Mouse (Mus musculus) stomach, postnatal 0 days (tissue): ENCODE results near the gene Gstp2. TPM values are rescaled to one million over a fixed set of nuclear protein-coding genes. Genes with fewer than 3 reads are reported as not detected.
A peak's percentile ranks its signal among the peaks of the same experiment; 100 is the strongest.

Experiments used
- ATAC-seq: fragments of 200-750 bp; cut with Nextera tagmentation; 2 replicates; pipeline ENCODE4 v1.8.0; 2017; ENCODE audit not compliant: low FRiP score, low TSS enrichment
- DNase-seq: peaks from one replicate; pipeline ENCODE4 v3.0.0-alpha.2; 2016; ENCODE audit warnings: low spot score
- H3K27ac ChIP-seq: fragments of 300-500 bp; sonication (generic); replicated peaks from 2 replicates; pipeline ENCODE4 v1.5.1; 2014; ENCODE audit warnings: mild to moderate bottlenecking, control low read depth
- H3K27me3 ChIP-seq: fragments of 300-500 bp; sonication (generic); 2 replicates; pipeline ENCODE4 v1.6.1; 2014; ENCODE audit warnings: low read length; ENCODE audit not compliant: control insufficient read depth, insufficient read depth
- H3K36me3 ChIP-seq: fragments of 300-500 bp; sonication (generic); 2 replicates; pipeline ENCODE4 v1.6.1; 2014; ENCODE audit warnings: low read length, mixed read lengths; ENCODE audit not compliant: control insufficient read depth, insufficient read depth
- H3K4me1 ChIP-seq: fragments of 300-500 bp; sonication (generic); replicated peaks from 2 replicates; pipeline ENCODE4 v1.6.1; 2014; ENCODE audit warnings: antibody characterized with exemption; ENCODE audit not compliant: control insufficient read depth, insufficient read depth
- H3K4me2 ChIP-seq: fragments of 300-500 bp; sonication (generic); replicated peaks from 2 replicates; pipeline ENCODE4 v1.6.1; 2014; ENCODE audit warnings: low read depth, mild to moderate bottlenecking, control low read depth, moderate library complexity
- H3K4me3 ChIP-seq: fragments of 300-500 bp; sonication (generic); 2 replicates; pipeline ENCODE4 v1.5.1; 2014; ENCODE audit warnings: low read depth, low read length, control low read depth
- H3K9ac ChIP-seq: fragments of 300-500 bp; sonication (generic); 2 replicates; pipeline ENCODE4 v1.6.1; 2014; ENCODE audit warnings: mild to moderate bottlenecking, low read length, control low read depth, mixed read lengths
- H3K9me3 ChIP-seq: fragments of 300-500 bp; sonication (generic); 2 replicates; pipeline ENCODE4 v1.6.1; 2016; ENCODE audit warnings: low read length; ENCODE audit not compliant: control insufficient read depth
- CTCF ChIP-seq: IDR thresholded peaks from 2 replicates; pipeline ENCODE4 v1.5.1; 2016; ENCODE audit warnings: antibody characterized with exemption, low read depth, mild to moderate bottlenecking, moderate library complexity
- EP300 ChIP-seq: optimal IDR thresholded peaks from 2 replicates; pipeline ENCODE3; 2016; ENCODE audit warnings: antibody characterized with exemption
- WGBS: fragments of 180-500 bp; shearing (Covaris S2); extraction: QIAGEN DNeasy Blood & Tissue Kit; methylation state at CpG from one replicate; pipeline ENCODE4 v1.1.7; 2014; 5-methylcytosine and 5-hydroxymethylcytosine counted together
- polyA plus RNA-seq: library from polyadenylated mRNA; unstranded; fragments of >200 nt; fragmentation: Nextera tagmentation; extraction: Ambion mirVana; gene quantifications from 2 replicates; pipeline ENCODE4 v1.2.1, GENCODE M21; 2015

Gene Gstp2
- polyA plus RNA-seq, 1 experiment from 2014 or later, result 93.1 TPM

DNA sequence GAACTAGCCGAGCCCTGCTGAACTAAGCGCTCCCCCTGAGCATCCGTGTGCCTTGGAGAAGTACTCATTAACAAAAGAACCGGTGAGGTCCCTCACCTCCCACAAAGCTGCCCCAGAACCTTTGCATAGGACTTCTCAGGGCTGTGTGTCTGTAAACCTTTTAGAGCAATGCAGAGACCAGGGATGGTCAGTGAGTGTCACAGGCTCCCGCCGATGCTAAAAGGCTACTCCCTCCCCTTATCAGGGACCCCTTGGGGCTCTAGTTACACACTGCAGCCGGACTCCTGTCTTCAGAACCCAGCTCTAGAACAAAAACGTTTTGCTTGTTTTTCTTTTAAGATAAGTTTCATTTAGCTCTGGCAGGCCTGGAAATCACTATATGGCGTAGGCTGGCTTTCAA is 32.8 kb downstream of the Gstp2 start:
- no peak for TF ChIP-seq EP300
- H3K4me3 ChIP-seq, result peak overlapping the region; percentile 81
- no peaks in the 10 kb centered on the region; the same call in 1 of the 2 replicates for H3K4me1 ChIP-seq
- 11% methylated on average over 9 of the region's 9 CpGs for WGBS
- H3K27ac ChIP-seq, result 0 out of 2 replicates have a peak overlapping the region, but pooled peaks have one; percentile 35
- no peaks in the 10 kb centered on the region for H3K9me3 ChIP-seq
- peak overlapping the region; percentile 55; the same call in 1 of the 2 replicates for H3K9ac ChIP-seq
- no peak for ATAC-seq
- no peak for DNase-seq
- no peaks in the 10 kb centered on the region for H3K36me3 ChIP-seq
- peak overlapping the region; percentile 50 for H3K4me2 ChIP-seq
- H3K27me3 ChIP-seq, result no peaks in the 10 kb centered on the region

DNA sequence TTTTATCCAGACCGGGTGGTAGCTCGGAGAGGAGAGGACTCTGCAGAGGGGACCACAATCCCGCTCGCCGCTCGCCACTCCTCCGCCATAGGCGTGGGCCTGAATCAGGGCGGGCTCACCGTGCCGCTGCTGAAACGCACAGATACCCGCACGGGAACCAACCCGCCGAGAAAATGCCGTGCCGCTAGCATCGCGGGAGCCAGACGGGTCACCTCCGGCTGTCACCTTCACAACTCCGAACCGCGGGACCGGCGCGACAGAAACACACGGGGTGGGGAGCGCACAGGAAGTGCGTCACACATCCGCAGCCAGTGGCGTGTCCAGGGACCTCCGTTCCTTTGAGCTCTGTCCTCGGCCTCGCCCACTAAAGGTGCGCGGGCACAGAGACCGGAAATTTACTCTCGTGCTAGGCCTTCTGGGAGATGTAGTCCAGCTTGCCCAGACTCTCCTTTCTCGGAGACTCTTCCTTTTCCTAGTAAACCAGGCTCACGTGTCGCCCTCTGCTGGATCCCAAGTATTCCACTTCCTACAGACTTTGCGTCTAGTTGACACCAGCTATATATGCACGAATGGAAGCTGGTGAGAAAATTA is 33.3 kb downstream of the Gstp2 start, which contains the start of gene Ndufv1:
Gene Ndufv1 (minus strand): TSS at position 375 of the 591 bp plus-strand sequence.
- H3K9ac ChIP-seq, result peak within 1 kb of the TSS; percentile 80
- ATAC-seq (peak; percentile 99), DNase-seq (peak; percentile 98)
- no peaks in the 10 kb centered on the region; the same call in 1 of the 2 replicates for H3K4me1 ChIP-seq
- H3K4me2 ChIP-seq, result peak within 1 kb of the TSS; percentile 68
- TF ChIP-seq EP300 (no peak), CTCF (peak; percentile 96)
- peak within 1 kb of the TSS; percentile 65 for H3K27ac ChIP-seq
- H3K4me3 ChIP-seq, result peak within 1 kb of the TSS; percentile 81
- no peaks in the 10 kb centered on the region for H3K27me3 ChIP-seq
- no peaks in the 10 kb centered on the region for H3K9me3 ChIP-seq
- no peaks in the 10 kb centered on the region for H3K36me3 ChIP-seq
- WGBS, result 0% methylated on average over 45 of the region's 45 CpGs

DNA sequence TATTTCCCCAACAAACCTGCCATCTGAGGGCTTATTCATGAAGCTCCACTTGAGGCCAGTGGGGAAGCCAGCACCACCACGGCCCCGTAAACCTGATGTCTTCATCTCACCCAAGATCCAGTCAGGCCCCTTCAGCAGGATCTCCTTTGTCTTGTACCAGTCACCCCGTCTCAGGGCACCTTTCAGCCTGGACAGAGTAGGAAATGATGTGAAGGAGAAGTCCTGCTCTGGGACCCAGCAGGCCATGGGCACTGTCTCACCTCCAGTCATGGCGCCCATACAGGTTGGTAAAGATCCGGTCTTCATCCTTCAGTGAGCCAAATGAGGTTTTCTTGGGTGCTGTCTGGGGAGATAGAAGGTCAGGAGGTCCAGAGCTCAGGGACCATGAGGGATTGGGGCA is 34.7 kb downstream of the Gstp2 start:
- Histone ChIP-seq H3K9ac (no peak overlapping the region), H3K4me1 (no peaks in the 10 kb centered on the region; the same call in 1 of the 2 replicates), H3K4me3 (no peak overlapping the region), H3K9me3 (no peaks in the 10 kb centered on the region), H3K27me3 (no peaks in the 10 kb centered on the region), H3K4me2 (no peak overlapping the region), H3K36me3 (peaks cover 6% of the 10 kb centered on the region; the same call in 1 of the 2 replicates), H3K27ac (no peak overlapping the region)
- ATAC-seq, result no peak
- TF ChIP-seq EP300, result no peak
- TF ChIP-seq CTCF, result no peak
- no peak for DNase-seq
- 94% methylated on average over 5 of the region's 5 CpGs for WGBS

DNA sequence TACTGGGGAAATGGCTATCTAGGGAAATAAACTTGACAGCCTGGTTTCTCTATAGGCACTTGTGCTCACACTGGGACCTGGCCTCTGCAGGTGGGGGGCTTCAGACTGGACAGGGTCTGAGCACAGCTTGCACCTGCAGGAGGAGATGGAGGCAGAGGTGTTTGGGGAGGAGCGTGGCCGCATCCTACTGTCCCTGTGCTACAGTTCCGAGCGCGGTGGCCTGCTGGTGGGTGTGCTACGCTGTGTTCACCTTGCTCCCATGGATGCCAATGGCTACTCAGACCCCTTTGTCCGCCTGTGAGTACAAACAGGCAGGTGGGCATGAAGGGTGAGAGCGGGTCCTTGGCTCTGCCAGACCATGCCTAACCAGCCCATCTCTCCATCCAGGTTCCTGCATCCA is 39.9 kb downstream of the Gstp2 start:
- TF ChIP-seq CTCF (no peak), EP300 (no peak)
- no peak overlapping the region for H3K4me2 ChIP-seq
- DNase-seq (no peak), ATAC-seq (no peak)
- H3K4me1 ChIP-seq, result peaks cover 3% of the 10 kb centered on the region; the same call in 1 of the 2 replicates
- H3K27ac ChIP-seq, result no peak overlapping the region
- H3K27me3 ChIP-seq, result no peaks in the 10 kb centered on the region
- H3K4me3 ChIP-seq, result no peak overlapping the region
- no peaks in the 10 kb centered on the region for H3K9me3 ChIP-seq
- peaks cover 9% of the 10 kb centered on the region; the same call in 1 of the 2 replicates for H3K36me3 ChIP-seq
- 94% methylated on average over 8 of the region's 8 CpGs for WGBS
- no peak overlapping the region for H3K9ac ChIP-seq

DNA sequence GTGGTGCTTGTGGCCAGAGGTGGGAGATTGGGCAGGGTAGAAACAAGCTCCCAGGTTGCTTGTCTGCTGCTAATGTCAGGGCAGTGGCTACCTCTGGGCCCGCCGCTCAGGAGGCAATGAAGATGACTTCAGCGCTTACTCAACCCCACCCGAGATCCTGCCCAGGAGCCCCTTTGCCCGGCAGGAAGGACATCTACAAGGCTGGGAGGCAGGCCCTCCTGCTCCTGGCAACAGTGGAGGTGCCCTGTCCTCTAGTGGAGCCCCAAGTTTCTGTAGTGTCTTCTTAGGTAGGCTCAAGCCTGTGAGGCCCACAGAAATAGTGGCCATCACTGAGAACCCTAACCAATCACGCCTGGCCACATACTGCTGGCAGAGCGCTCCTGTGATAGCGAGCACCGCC is 40.7 kb downstream of the Gstp2 start:
- DNase-seq, result no peak
- no peak overlapping the region for H3K27ac ChIP-seq
- no peak overlapping the region for H3K4me3 ChIP-seq
- H3K4me1 ChIP-seq, result peaks cover 3% of the 10 kb centered on the region; the same call in 1 of the 2 replicates
- 80% methylated on average over 9 of the region's 9 CpGs for WGBS
- H3K9ac ChIP-seq, result no peak overlapping the region
- peaks cover 9% of the 10 kb centered on the region; the same call in 1 of the 2 replicates for H3K36me3 ChIP-seq
- no peak for ATAC-seq
- TF ChIP-seq EP300, result no peak
- TF ChIP-seq CTCF, result no peak
- H3K27me3 ChIP-seq, result no peaks in the 10 kb centered on the region
- no peaks in the 10 kb centered on the region for H3K9me3 ChIP-seq
- no peak overlapping the region for H3K4me2 ChIP-seq

DNA sequence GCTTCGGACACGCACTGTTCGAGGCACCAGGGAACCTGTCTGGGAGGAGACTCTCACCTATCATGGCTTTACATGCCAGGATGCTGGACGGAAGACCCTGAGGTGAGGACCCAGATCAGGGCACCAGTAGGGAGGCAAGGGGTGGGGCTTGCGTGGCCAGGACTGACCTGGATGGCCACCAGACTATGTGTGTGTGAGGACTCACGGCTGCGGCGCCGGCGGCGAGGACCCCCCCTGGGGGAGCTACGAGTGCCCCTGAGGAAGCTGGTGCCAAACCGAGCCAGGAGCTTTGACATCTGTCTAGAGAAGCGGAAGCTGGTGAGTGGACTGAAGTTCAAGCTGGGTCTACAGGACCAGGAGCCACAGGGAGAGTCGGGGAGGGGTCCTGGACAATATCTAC is 41.5 kb downstream of the Gstp2 start:
- TF ChIP-seq EP300 (no peak), CTCF (no peak)

More for the DNA sequence above, 41.5 kb downstream of the Gstp2 start:
- Histone ChIP-seq H3K36me3 (peaks cover 9% of the 10 kb centered on the region; the same call in 1 of the 2 replicates), H3K27ac (no peak overlapping the region), H3K27me3 (no peaks in the 10 kb centered on the region), H3K9ac (no peak overlapping the region), H3K4me1 (peaks cover 3% of the 10 kb centered on the region; the same call in 1 of the 2 replicates), H3K9me3 (no peaks in the 10 kb centered on the region), H3K4me3 (no peak overlapping the region), H3K4me2 (no peak overlapping the region)
- ATAC-seq, result no peak
- no peak for DNase-seq
- WGBS, result 84% methylated on average over 15 of the region's 15 CpGs
